Mouse (Mus musculus): ENCODE measurements around the gene Siva1. TPM values are rescaled to one million over a fixed set of nuclear protein-coding genes. Genes with fewer than 3 reads are reported as not detected.

Gene Siva1
- total RNA-seq, 2 experiments from 2014 or later: 69.9 to 72.6 TPM

GRCm38 (mm10) chr12:112654076-112654475 is 9.6 kb downstream of the Siva1 start:
- no peak for DNase-seq (ENCODE audit: low spot score in 2 of 2)

DNA sequence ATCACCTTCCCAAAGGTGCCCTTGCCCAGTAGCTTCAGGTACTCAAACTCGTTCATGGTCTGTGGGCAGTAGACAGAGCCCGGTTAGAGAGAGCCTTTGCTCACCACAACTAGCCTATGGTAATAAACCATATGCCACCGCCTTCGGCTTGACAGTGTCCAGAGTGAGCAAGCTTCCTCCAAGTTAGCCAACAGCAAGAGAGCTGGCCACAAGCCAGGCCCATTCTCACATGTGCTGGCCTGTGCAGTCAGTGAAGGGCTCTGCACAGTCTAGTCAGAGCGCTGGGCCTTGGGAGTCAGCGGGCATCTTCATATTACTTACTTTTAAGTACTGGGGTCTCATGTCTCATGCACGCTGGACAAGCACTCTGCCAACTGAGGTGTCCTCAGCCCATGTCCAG is 14.1 kb downstream of the Siva1 start:
- no peak for DNase-seq (ENCODE audit: low spot score in 2 of 2)

DNA sequence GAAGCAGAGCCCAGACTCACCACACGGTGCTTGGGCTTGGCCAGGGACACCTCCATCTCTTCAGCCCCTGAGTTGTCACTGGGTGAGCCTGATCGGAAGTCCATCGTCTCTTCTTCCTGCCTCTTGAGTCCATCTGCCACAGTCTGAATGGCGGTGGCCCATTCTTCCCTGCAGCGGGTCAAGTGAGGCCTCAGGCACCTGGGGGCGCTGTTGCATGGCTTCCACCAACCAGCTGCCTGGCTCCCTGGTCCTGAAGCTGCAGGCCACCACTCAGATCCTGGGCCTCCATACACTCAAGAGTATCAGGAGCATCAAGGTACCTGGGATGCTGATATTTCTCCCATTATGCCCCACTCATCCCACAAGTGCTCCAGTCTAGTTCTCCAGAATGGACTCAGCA is 14.6 kb downstream of the Siva1 start:
- DNase-seq (ENCODE audit: low spot score in 2 of 2): peak; percentile 59 to 65

DNA sequence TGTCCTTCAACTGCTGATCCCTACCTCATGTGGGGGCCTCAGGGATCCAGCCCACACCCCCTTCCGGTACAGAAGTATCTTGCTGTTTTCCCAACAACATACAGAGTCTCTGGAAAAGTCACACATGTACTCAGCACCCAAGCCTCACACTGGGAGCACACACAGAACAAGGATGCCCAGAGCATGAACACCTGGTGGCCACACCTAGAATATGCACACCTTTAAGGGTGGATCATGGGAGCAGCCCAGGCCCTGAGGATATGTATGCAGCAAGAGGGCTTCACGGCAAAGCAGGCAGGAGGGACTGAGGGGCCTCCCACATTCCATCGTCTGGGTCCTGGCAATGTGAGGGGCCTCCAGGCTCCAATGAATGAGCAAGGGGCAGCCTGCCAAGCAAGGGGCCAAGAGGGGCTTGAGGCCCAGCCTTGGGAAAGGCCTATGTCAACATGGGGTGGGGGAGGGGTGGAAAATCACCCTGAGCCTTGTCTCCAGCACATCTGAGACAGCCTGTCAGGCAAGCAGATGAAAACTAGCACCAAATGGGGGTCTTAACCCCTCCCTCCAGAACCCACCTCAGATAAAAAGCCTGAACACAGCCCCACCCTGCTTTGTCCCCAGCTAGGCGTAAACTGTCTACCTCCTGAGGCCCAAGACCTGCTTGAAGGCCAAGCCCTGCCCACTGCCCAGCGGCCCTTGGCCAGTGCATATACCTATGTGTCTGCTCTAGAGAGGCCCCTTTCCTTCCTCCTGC is 16.3 kb downstream of the Siva1 start:
- DNase-seq (ENCODE audit: low spot score in 2 of 2): no peak

GRCm38 (mm10) chr12:112661327-112661605 is 16.8 kb downstream of the Siva1 start:
- no peak for DNase-seq (ENCODE audit: low spot score in 2 of 2)

- DNase-seq (ENCODE audit: low spot score in 2 of 2): no peak
These were observed 17.4 kb downstream of the Siva1 start for GRCm38 (mm10) chr12:112661851-112662250.

DNA sequence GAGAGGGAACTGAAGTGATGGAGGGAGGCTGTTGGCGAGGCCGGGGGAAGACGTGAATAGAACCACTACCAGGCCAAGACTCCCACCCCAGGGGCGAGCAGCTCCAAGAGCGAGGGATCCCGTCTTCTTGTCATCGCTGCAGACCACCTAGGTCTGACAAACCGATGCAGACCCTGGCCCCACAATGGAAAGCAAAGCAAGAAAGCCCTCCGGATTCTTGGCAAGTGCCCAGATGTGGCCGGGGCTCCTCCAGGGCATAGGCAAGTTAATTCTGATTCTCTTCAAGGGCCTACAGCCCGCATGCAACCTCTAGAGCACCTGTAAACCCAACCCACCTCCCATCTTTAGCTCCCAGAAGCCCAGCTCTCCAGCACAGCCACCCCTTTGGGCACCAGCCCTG is 18.8 kb downstream of the Siva1 start:
- DNase-seq (ENCODE audit: low spot score in 2 of 2): no peak

DNA sequence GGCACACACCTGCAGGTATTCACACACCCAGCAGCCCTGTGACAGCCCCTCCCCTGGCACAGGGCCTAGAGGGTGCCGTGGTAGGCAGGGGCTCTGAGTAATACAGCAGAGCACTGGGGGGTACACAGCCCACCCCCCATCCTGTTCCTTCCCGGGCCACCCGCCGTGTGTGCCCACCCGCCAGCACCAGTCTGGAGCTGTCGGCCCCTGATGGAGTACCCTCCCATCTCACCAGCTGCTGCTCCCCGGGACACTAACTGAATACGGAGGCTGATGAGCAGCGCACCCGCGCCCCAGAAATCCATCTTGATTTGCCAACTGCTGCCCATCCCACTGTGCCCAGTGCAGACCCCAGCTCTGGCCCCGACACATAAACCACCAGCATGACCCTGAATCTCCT is 19.2 kb downstream of the Siva1 start:
- DNase-seq (ENCODE audit: low spot score in 2 of 2): no peak

- DNase-seq (ENCODE audit: low spot score in 2 of 2): no peak
These were observed 19.6 kb downstream of the Siva1 start for GRCm38 (mm10) chr12:112664124-112664523.

GRCm38 (mm10) chr12:112664656-112665055 is 20.2 kb downstream of the Siva1 start:
- DNase-seq (ENCODE audit: low spot score in 2 of 2): no peak

GRCm38 (mm10) chr12:112665445-112665844 is 21.0 kb downstream of the Siva1 start:
- DNase-seq (ENCODE audit: low spot score in 2 of 2): no peak

GRCm38 (mm10) chr12:112665881-112666544 is 21.5 kb downstream of the Siva1 start:
- no peak for DNase-seq (ENCODE audit: low spot score in 2 of 2)

- no peak for DNase-seq (ENCODE audit: low spot score in 2 of 2)
These were observed 23.3 kb downstream of the Siva1 start for GRCm38 (mm10) chr12:112667619-112668297.

DNA sequence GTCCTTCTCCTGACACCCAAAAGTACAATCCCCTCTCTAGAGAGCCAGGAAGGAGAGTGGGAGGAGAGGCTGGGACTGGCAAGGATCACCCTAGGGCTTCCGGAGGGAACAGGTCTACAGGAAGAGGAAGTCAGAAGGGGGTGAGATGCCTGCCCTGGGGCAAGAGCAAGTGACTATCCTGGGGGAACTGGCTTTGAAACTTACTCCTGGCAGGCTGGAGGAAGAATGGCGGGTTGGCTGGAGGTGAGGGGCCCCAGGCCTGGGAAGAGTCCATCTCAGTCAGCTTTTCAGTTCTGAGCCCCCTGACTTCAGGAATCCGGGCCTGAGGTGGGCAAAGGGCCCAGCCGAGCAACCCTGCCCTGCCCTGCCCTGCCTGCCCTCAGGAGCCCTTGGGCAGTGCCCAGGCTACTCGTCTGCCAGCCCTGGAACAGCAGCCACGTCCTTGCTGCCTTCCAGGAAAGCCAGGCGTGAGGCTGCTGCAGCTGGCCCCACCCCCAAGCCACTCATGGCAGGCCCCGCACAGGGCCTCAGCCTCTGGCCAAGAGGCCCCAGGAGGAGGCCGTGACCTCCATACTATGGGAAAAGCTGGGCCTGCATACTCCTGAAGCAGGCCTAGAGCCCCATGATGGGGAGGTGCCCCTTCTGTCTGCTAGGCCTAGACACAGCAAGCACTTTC is 26.4 kb downstream of the Siva1 start:
- DNase-seq (ENCODE audit: low spot score in 2 of 2): peak in 1 of 2 experiments; percentile 64

- DNase-seq (ENCODE audit: low spot score in 2 of 2): no peak
These were observed 27.4 kb downstream of the Siva1 start for GRCm38 (mm10) chr12:112671891-112672290.

DNA sequence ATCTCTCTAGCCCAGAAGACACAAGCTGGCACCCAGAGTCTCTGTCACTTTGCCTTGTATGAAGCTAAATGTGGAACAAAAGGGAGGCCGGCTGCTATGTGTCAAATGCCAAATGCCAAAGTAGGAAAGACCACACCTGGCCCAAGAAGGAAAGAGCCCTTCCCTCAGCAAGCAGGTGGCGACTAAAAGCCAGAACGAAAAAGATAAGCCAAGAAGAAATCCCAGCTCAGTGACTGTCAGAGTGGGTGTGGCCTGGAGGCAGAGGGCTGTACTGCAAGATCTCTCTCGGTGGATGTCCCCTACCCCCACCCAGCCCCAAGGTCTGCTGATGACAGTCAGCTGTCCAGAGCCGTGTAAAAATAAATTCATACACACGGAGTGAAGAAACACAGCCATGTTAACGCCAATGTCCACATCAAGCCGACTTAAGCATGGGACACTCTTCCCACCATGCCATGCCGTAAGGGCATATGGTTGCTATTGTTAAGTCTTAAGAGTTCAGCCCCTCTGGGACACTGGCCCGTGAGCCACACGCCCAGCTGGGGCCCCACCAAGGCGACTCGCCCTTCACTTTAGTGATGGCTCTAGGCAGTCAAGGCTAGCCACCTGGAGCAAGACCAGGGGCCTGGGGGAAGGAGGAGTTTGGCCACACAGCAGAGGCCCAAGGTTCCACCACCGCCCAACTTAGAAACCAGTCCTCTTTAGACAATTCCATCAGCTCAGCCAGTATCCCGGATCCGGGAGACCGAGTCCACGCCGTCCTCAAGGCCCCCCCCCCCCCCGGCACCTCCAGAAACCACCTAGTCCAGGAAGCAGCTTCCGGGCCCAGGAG is 28.5 kb downstream of the Siva1 start:
- no peak for DNase-seq (ENCODE audit: low spot score in 2 of 2)

DNA sequence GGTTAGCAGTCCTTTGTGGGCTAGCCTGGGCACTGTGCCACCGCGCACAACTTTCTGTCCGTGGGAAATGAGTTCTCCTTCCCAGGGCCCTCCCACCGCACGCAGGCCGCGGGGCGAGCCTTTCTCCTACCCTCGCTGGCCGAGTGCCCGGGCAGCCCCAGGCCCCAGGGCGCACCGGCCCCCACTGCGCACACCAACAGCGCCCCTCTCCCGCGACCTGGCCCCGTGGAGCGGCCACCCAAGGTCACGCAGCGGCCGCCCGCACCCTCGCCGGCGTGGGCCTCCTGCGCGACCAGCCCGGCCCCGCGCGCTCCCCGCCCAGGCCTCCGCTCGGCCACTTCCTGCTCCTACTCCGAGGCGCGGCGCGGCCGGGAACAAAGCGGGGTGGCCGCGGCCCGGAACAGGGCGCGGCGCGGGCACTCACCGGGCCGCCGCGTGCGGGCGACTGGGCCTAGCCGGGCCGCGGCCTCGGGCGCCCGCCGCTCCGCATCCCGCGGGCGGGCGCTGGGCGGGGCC is 29.2 kb downstream of the Siva1 start:
- no peak for DNase-seq (ENCODE audit: low spot score in 2 of 2)

GRCm38 (mm10) chr12:112674132-112675011 is 29.9 kb downstream of the Siva1 start, which contains the start of gene Akt1:
Akt1 (minus strand) TSS chr12:112674884.
- no peak for DNase-seq (ENCODE audit: low spot score in 2 of 2)

DNA sequence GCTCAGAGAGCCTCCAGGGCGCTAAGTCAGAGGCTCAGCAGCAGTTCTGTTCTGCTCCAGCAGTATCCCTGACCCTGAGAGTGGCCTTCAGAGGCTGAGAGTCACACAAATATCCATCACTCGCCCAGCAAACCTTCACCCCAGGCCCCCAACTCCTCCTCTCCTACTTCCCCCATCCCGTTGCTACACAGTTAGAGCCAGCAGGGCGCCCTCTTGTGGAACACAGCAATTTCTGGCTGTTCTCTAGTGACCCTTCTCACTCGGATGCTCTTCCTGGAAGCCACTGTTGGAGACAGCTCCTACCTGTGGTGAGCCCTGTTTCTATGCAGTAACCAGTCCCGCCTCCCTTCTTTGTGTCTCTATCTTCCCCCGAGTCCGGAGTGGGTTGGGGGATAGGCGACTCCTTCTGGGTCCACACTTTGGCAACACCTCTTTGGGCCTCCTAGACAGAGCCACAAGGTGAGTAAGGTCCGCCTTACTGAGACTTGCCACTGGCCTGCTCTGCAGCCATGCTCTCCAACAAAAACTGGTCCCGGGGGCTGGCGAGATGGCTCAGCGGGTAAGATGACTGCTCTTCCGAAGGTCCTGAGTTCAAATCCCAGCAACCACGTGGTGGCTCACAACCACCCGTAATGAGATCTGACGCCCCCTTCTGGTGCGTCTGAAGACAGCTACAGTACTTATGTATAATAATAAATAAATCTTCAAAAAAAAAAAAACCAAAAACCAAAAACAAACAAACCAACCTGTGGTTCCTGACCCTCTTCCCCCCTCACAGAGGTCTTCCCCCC is 31.0 kb downstream of the Siva1 start:
- DNase-seq (ENCODE audit: low spot score in 2 of 2): peak; percentile 73 to 83

Measured in adrenal gland, postnatal 4 days (tissue).